Mouse (Mus musculus) embryonic facial prominence, embryonic 11.5 days (tissue): ENCODE data around the gene Pou2f1. TPM values are rescaled to one million over a fixed set of nuclear protein-coding genes. Genes with fewer than 3 reads are reported as not detected.
A peak's percentile ranks its signal among the peaks of the same experiment; 100 is the strongest.

ENCODE experiments used
- ATAC-seq: fragments of 200-750 bp; cut with Nextera tagmentation; replicated peaks from 2 replicates; pipeline ENCODE4 v1.8.0; 2017; ENCODE audit warnings: low read depth; ENCODE audit not compliant: insufficient number of reproducible peaks, low FRiP score, low TSS enrichment
- DNase-seq: peaks from one replicate; pipeline ENCODE4 v3.0.0-alpha.2; 2015; ENCODE audit warnings: low spot score
- H3K27ac ChIP-seq: fragments of 300-500 bp; sonication (generic); replicated peaks from 2 replicates; pipeline ENCODE4 v1.5.1; 2014; ENCODE audit warnings: mild to moderate bottlenecking, low read depth, low read length, control low read depth
- H3K27me3 ChIP-seq: fragments of 300-500 bp; sonication (generic); 2 replicates; pipeline ENCODE4 v1.6.1; 2014; ENCODE audit warnings: mild to moderate bottlenecking, low read length, moderate library complexity, mixed read lengths; ENCODE audit not compliant: control insufficient read depth, insufficient read depth
- H3K36me3 ChIP-seq: fragments of 300-500 bp; sonication (generic); replicated peaks from 2 replicates; pipeline ENCODE4 v1.6.1; 2014; ENCODE audit warnings: low read depth, mild to moderate bottlenecking, low read length, moderate library complexity, mixed read lengths; ENCODE audit not compliant: control insufficient read depth, insufficient read depth
- H3K4me1 ChIP-seq: fragments of 300-500 bp; sonication (generic); 2 replicates; pipeline ENCODE4 v1.6.1; 2014; ENCODE audit warnings: low read length, mixed read lengths; ENCODE audit not compliant: control insufficient read depth, insufficient read depth
- H3K4me2 ChIP-seq: fragments of 300-500 bp; sonication (generic); 2 replicates; pipeline ENCODE4 v1.6.1; 2014; ENCODE audit warnings: low read depth, mild to moderate bottlenecking, control low read depth, low read length, moderate library complexity
- H3K4me3 ChIP-seq: fragments of 300-500 bp; sonication (generic); 2 replicates; pipeline ENCODE4 v1.5.1; 2014; ENCODE audit warnings: low read depth, low read length, control low read depth
- H3K9ac ChIP-seq: fragments of 300-500 bp; sonication (generic); replicated peaks from 2 replicates; pipeline ENCODE4 v1.6.1; 2014; ENCODE audit warnings: mild to moderate bottlenecking, control low read depth, low read length
- H3K9me3 ChIP-seq: fragments of 300-500 bp; sonication (generic); replicated peaks from 2 replicates; pipeline ENCODE4 v1.6.1; 2016; ENCODE audit warnings: mild to moderate bottlenecking, low read length, inconsistent platforms, mixed read lengths; ENCODE audit not compliant: control insufficient read depth
- WGBS: fragments of 180-500 bp; shearing (Covaris S2); extraction: QIAGEN DNeasy Blood & Tissue Kit; methylation state at CpG from one replicate; pipeline ENCODE4 v1.1.7; 2014; 5-methylcytosine and 5-hydroxymethylcytosine counted together
- polyA plus RNA-seq: library from polyadenylated mRNA; unstranded; fragments of >200 nt; fragmentation: Nextera tagmentation; extraction: Ambion mirVana; gene quantifications from 2 replicates; pipeline ENCODE4 v1.2.1, GENCODE M21; 2014

The Pou2f1 gene
- polyA plus RNA-seq, 1 experiment from 2014 or later: 22.8 TPM

- Histone ChIP-seq H3K9ac (no peak overlapping the region), H3K4me2 (no peak overlapping the region), H3K4me1 (no peaks in the 10 kb centered on the region), H3K36me3 (no peaks in the 10 kb centered on the region), H3K9me3 (no peaks in the 10 kb centered on the region), H3K4me3 (no peak overlapping the region), H3K27me3 (no peaks in the 10 kb centered on the region), H3K27ac (no peak overlapping the region)
- 75% methylated on average over 5 of the region's 5 CpGs for WGBS
- peak; percentile 60 for DNase-seq
- ATAC-seq: peak; percentile 82
These were observed 36.1 kb downstream of the Pou2f1 start for GRCm38 (mm10) chr1:165966156-165966914.

GRCm38 (mm10) chr1:165961676-165962364 is 40.7 kb downstream of the Pou2f1 start:
- no peak for DNase-seq
- no peaks in the 10 kb centered on the region for H3K36me3 ChIP-seq
- no peak overlapping the region for H3K27ac ChIP-seq
- no peaks in the 10 kb centered on the region for H3K9me3 ChIP-seq
- no peak overlapping the region for H3K4me2 ChIP-seq
- no peak for ATAC-seq
- no peaks in the 10 kb centered on the region for H3K4me1 ChIP-seq
- H3K9ac ChIP-seq: no peak overlapping the region
- 75% methylated on average over 6 of the region's 6 CpGs for whole genome bisulfite sequencing
- no peaks in the 10 kb centered on the region for H3K27me3 ChIP-seq
- no peak overlapping the region for H3K4me3 ChIP-seq

GRCm38 (mm10) chr1:165958159-165958558 is 44.3 kb downstream of the Pou2f1 start:
- H3K27me3 ChIP-seq: no peaks in the 10 kb centered on the region
- no peaks in the 10 kb centered on the region for H3K4me1 ChIP-seq
- H3K4me3 ChIP-seq: no peak overlapping the region
- no peak overlapping the region for H3K9ac ChIP-seq
- no peaks in the 10 kb centered on the region for H3K36me3 ChIP-seq
- H3K4me2 ChIP-seq: no peak overlapping the region
- DNase-seq (no peak), ATAC-seq (no peak)
- H3K9me3 ChIP-seq: no peaks in the 10 kb centered on the region
- H3K27ac ChIP-seq: no peak overlapping the region

GRCm38 (mm10) chr1:165948214-165948813 is 54.2 kb downstream of the Pou2f1 start:
- H3K4me2 ChIP-seq: no peak overlapping the region
- DNase-seq (peak; percentile 19), ATAC-seq (no peak)
- no peak overlapping the region for H3K27ac ChIP-seq
- no peak overlapping the region for H3K4me3 ChIP-seq
- H3K4me1 ChIP-seq: no peaks in the 10 kb centered on the region
- WGBS: 52% methylated on average over 2 of the region's 2 CpGs
- H3K9me3 ChIP-seq: no peaks in the 10 kb centered on the region
- no peaks in the 10 kb centered on the region for H3K36me3 ChIP-seq
- H3K27me3 ChIP-seq: no peaks in the 10 kb centered on the region
- H3K9ac ChIP-seq: no peak overlapping the region

- no peak overlapping the region for H3K27ac ChIP-seq
- 94% methylated on average over 1 of the region's 1 CpGs for WGBS
- DNase-seq: no peak
- H3K4me3 ChIP-seq: no peak overlapping the region
- no peak overlapping the region for H3K9ac ChIP-seq
- ATAC-seq: no peak
- H3K36me3 ChIP-seq: no peaks in the 10 kb centered on the region
- no peak overlapping the region for H3K4me2 ChIP-seq
- no peaks in the 10 kb centered on the region for H3K9me3 ChIP-seq
- H3K4me1 ChIP-seq: no peaks in the 10 kb centered on the region
- H3K27me3 ChIP-seq: no peaks in the 10 kb centered on the region
These were observed 59.2 kb downstream of the Pou2f1 start for GRCm38 (mm10) chr1:165943270-165943669.

- no peaks in the 10 kb centered on the region for H3K36me3 ChIP-seq
- DNase-seq: no peak
- no peaks in the 10 kb centered on the region for H3K4me1 ChIP-seq
- no peaks in the 10 kb centered on the region for H3K27me3 ChIP-seq
- H3K4me2 ChIP-seq: no peak overlapping the region
- no peak overlapping the region for H3K4me3 ChIP-seq
- 75% methylated on average over 2 of the region's 2 CpGs for WGBS
- no peak for ATAC-seq
- H3K9ac ChIP-seq: no peak overlapping the region
- H3K9me3 ChIP-seq: no peaks in the 10 kb centered on the region
- H3K27ac ChIP-seq: no peak overlapping the region
These were observed 67.0 kb downstream of the Pou2f1 start for GRCm38 (mm10) chr1:165935466-165935818.

- 58% methylated on average over 7 of the region's 7 CpGs for WGBS
- no peaks in the 10 kb centered on the region for H3K27me3 ChIP-seq
- H3K4me1 ChIP-seq: no peaks in the 10 kb centered on the region
- no peak overlapping the region for H3K4me2 ChIP-seq
- DNase-seq (peak; percentile 7), ATAC-seq (no peak)
- H3K9ac ChIP-seq: no peak overlapping the region
- no peaks in the 10 kb centered on the region for H3K36me3 ChIP-seq
- H3K27ac ChIP-seq: no peak overlapping the region
- no peak overlapping the region for H3K4me3 ChIP-seq
- H3K9me3 ChIP-seq: no peaks in the 10 kb centered on the region
These were observed 67.6 kb downstream of the Pou2f1 start for GRCm38 (mm10) chr1:165934648-165935465.
